Mouse (Mus musculus) CH12F3 (cell line): ENCODE results near the gene Sh2d1a.

ENCODE experiments used
- in situ Hi-C: fragments of 300-500 bp; cut with MboI; formaldehyde crosslinking; loops from 2 replicates; pipeline ENCODE4 v1.14.3; 2020; ENCODE audit warnings: low sequenced_read_pairs

The Sh2d1a gene

DNA sequence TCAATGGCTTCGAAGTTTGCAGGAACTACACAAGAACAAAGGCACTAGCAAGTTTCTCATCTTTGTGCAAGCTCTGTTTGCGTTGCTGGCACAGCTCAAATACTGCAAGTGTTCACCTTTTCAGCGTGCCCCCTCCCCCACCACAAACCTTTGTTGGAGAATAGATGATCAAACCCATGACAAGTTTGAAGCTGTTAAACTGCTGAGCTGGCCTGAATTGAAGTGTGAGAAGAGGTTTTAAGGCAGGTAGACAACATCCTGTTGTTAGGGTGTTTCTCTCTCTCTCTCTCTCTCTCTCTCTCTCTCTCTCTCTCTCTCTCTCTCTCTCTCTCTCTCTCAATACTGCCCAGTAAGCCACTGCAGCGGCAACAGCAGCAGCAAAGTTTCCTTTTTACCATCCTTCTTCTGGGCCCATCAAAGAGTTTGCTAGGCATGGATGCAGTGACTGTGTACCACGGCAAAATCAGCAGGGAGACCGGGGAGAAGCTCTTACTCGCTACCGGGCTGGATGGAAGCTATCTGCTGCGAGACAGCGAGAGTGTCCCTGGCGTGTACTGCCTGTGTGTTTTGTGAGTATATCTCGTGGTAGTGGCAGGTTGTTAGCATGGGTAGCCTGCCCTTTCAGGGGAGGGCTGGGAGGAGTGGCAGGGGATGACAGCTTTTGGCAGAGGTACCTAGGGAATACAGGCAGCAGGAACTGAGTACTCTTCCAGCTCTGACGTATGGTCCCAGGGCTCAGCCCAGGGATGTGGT lies at the start of gene Sh2d1a:
Sh2d1a (plus strand) TSS at position 163 of the 753 bp plus-strand sequence.
- in situ Hi-C loops, result no loop called here

DNA sequence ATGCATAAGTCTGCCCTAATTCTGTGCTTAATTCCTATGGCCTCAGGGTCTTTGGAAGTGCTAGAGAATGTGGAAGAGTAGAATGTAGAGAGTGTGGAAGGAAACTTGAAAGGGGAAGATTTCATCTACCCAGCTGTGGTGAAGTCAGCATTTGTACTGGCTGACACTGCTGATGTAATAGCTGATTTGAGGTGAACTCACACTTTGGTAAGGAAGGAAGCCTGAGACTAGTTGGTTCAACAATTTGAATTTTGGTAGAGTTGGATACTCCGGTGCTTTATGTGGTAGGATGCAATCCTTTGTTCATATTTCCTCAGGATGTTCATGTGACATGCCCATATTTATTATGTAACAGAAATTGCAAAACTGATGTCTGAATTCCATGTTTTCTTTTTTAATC lies 49.3 kb upstream of the Sh2d1a start:
- in situ Hi-C loops, result no loop called here

DNA sequence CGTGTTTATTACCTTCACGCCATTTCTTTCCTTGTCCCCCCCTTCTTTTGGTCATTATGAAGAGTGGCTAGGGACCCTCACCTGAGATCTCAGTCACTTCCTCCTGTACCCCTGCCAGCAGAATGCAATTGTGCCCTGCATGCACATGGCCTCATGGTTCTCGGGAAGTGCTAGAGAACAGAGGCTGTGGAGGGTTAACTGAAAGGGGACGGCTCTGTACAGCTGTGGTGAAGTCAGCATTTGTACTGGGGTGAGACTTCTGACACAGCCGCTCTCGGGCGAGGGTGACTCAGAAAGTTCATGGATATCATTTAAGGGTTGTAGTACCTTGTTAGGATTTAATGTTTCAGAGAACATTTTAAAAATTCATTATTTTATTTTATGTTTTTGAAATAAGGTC lies 47.7 kb upstream of the Sh2d1a start:
- in situ Hi-C loops, result no loop called here

DNA sequence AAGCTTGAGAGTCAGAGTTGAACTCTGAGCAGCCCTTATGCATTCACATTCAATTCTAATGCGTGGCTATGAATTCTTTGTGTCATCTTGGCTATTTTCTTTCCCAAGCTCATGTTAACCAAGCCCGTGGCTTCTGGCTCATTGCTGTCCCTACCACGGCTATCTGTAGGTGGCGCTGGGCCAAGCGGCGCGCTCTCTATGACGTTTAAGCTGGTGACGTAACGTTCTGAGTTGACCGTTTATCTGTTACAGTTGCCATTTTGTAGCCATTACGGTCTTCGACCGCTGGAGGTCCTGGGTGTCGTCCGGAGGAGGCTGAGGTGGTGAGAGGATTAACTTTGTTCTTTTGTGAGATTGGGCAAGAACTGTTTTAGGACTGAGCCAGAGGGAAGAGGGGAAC lies 12.8 kb upstream of the Sh2d1a start, which contains the start of gene Tex13c2:
Tex13c2 (plus strand) TSS at position 246 of the 400 bp plus-strand sequence.
- in situ Hi-C loops, result no loop called here

DNA sequence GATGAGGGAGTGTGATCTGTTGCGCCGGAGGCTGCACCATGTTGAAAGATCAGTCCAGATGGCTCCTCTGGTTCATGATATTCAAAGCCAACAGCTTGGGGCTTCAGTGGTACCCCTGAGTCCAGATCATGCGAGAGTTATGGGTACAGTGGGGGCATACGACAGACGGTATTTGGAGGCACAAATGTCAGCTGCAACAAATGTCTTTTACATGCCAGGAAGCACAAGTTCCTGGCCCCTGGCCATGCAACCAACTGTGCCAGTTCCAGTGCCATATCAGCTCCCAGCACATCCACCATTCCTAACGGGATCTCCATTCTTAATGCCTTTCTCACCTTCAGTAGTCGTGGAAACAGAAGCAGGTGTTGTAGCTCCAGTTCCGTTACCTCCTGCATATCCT lies 11.9 kb upstream of the Sh2d1a start:
- in situ Hi-C loops, result no loop called here

DNA sequence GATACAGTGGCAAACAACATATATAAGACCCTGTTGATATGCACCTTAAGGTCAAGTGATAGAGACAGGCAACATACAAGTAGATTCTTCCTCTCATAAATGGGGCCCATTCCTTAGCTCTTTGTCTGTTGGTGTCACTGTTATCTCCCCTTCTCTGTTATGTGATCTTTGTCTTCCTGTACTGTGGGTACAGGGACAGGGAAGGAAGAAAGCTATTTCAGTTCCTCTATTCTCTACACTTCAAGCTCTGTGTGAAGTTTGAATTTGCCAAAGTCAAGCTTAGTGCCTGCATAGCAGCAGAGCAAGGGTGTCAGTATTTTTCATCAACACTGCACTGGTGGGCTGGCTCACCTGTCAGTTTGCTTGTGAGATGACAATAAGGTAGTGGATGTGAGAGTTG lies 1.7 kb upstream of the Sh2d1a start:
- in situ Hi-C loops, result no loop called here

DNA sequence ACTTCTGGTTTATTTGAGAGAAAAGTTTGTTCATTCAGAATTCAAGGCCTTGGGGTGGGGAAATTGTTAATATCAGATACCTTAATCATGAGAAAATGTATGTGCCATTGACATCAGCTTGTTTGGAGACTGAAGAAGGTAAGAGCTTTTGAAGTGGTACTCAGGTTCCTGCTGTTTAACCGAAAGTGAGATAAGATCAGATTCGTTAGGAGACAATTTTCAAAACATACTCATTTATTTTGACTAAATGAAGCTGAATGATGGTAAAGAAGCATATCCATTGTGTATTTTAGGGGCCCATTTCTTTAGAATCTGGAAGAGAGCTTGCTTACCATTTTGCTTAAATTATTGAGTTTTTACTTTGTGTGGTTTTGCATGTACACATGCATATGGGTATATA lies 8.9 kb downstream of the Sh2d1a start:
- in situ Hi-C loops, result no loop called here

DNA sequence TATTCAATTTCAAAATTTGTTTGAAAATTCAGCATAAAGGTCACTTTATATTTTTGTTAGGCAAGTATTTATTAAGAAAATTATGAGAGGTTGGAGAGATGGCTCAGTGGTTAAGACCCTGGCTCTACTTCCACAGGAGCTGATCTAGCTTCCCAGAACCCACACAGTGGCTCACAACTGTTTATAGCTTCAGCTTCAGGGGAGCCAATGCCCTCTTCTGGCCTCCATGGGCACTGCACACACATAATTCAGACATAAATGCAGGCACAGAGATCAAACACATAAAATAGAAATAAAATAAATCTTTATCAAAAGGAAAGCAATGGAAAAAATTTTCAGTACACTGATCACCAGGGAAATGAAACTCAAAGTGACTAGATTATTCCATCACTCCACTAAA lies 10.3 kb downstream of the Sh2d1a start:
- in situ Hi-C loops, result no loop called here

DNA sequence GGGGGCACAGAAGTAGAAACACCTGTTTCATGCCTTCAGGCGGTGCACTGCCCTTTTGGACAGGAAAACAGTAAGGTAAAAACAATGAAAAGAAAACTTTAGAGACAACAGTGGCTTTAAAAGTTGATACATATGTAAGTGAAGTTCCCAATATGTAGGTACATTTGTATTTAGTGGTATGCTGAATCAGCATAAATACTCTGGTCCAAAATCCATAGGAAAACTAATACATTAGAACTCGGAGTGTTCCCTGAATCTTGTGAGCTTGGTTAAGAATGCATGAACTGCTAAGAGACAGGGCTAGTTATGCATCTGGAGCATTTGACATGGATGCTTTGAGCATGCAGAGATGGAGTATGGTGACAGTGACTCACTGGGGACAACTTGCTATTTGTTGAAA lies 20.6 kb downstream of the Sh2d1a start:
- in situ Hi-C loops, result no loop called here

DNA sequence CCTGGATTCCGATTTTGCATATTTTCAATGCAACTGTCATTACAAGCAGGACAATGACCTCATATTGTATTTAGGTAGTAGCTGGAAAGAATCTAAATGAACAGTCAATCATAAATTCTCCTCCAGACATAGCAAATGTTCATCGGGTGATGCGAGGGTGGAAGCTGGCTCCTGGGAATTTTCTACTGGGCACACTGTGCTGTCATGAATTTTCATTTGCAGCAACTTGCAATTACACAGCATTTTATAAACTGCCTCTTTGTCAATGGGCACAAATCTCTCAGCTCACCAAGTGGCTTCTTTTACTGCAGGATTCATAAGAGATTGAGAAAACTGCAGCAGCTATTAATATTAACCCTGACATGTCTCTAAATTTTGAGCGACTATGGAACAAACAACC lies 28.4 kb downstream of the Sh2d1a start:
- in situ Hi-C loops, result no loop called here

DNA sequence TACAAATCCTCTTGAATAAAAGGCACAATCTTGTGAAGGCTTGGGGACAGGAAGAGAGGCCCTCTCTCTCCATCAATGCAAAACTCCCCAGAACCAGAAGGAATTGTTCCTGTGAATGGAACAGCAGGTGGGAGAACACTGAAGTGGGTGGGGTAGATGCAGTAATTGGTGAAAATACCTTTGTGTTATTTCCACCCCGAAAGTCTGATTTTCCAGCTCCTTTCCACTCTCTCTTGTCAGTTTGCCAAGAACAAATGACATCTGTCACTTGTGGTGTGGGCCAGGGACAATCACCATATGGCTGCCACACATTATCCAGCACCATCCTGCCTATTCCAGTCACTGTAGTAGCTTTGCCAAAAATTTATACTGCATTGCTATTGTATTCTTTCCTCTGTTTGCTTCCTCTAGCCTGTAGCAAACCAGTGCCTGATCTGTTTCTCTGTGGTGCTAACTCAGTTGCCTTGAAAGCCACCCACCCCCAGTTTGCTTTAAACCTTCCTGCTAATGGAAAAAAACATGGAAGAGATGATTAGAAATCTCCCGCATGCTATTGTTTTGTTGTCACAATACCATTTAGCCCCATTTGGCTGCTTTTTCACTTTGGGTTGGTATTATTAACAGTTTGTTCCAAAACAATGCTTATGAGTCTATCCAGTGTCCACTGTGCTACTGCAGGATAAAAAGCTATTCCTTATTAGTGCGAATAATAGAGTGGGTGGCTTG lies 37.9 kb downstream of the Sh2d1a start:
- in situ Hi-C loops, result no loop called here

DNA sequence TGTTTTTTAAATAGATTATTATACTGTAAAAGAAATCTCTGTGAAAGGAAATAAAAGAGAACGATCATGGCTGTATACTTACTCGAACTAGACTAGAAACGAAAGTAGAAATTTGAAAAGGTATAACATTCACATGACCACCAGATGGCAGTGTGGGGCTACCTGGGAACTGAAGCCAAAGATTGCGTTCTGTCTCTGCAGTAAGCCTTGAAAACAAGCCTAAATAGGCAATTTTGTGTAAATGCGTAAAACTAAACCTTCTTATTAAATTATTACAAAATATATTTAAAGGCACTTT lies 38.5 kb downstream of the Sh2d1a start:
- in situ Hi-C loops, result no loop called here

DNA sequence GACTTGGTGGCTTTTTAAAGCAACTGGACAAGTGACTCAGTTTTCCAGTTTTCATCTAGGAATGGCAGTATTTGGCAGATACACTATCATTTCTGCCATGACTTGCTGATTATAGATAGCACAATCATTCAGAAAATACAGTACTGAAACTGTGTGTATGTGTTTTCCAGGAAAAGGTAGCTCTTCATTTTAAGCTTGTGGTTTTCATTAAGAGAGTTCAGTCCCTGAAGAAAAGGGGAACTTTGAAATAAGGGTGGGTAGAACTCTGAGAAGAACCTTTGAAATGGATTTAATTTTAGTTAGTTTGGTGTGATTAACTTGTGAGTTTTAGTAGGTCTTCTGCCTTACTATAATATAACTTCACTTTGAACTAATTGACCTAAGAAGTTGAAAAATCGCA lies 42.8 kb downstream of the Sh2d1a start:
- in situ Hi-C loops, result no loop called here

DNA sequence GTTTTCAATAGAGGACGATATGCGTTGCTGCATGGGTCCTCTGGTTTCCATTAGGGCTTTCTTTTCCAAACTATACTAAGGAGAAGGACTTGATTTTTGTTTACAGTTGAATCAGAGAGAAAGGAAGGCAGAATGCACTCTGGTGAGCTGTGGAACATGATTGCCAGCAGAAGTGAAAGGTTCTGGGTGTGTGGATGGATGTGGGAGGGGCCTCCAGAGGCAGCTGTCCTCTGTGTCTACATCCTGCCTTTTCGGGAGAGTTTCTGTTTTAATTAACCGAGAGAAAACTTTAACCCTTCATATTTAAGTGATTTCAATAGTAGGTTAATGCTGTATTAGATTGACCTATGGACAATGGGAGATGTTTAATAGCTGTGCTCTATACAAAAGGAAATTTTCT lies 46.3 kb downstream of the Sh2d1a start:
- in situ Hi-C loops, result no loop called here

DNA sequence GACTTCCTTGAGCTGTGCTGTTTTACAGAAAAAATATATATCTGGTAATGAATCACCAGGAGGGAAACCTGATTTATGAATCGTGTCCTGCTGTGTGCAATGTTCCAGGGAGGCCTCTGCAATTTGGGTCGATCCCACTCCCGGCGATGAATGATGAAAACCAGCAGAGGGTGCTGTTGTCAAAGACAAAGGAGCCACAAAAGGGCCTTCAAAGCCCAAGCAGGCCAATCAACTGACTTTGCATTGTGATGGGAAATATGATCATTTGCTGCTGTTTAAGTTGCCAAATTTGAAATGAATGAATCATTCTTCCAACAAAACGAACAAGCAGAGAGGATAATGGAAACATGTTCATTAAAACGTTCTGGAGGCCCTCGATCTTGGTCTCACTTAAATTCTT lies 55.0 kb downstream of the Sh2d1a start:
- in situ Hi-C loops, result no loop called here

DNA sequence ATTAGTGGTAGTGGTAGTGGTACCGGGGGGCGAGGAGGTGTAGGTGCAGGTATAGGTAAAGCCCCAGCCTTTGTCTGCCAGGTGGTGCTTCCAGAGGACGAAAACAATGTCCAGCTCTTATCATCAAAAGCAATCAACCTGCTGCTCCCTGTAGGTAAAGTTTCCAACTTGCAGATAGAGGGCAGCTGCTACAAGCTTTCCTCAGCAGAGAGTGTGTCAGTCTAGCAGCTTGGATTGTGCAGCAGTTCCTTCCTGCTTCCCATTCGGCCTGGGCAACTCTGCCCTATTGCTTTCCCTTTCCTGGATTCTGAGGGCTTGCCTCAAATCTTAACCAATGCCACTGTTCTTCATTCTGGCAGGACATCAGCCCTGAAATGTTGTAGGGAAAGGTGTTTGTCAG lies 56.4 kb downstream of the Sh2d1a start:
- in situ Hi-C loops, result no loop called here
